Mouse (Mus musculus) adrenal gland, adult 10 weeks (tissue): Measurements from ENCODE around the gene Gm11938. TPM values are rescaled to one million over a fixed set of nuclear protein-coding genes. Genes with fewer than 3 reads are reported as not detected.

Experiments used
- polyA plus RNA-seq: library from polyadenylated mRNA; stranded (reverse); fragments of 350-450 nt; fragmentation: Illumina TruSeq; extraction: RNeasy Lipid Tissue Mini Kit (QIAGEN cat#74804); gene quantifications from one replicate; pipeline ENCODE4 v1.2.3, GENCODE M21; 2014; ENCODE audit warnings: low read depth, low replicate concordance

Gene Gm11938
- polyA plus RNA-seq = not detected

GRCm38 (mm10) chr11:99603208-99603607 is at the start of gene Gm11938:
Gm11938 (minus strand) TSS chr11:99603308.

GRCm38 (mm10) chr11:99650136-99650535 is 47.0 kb upstream of the Gm11938 start, which contains the start of gene Gm11555:
Gm11555 (minus strand) TSS chr11:99650236.

GRCm38 (mm10) chr11:99643635-99644139 is 40.6 kb upstream of the Gm11938 start, which contains the start of gene Krtap4-7:
Krtap4-7 (minus strand) TSS chr11:99644089.

GRCm38 (mm10) chr11:99634653-99635134 is 31.6 kb upstream of the Gm11938 start, which contains the start of gene Krtap4-2:
Krtap4-2 (minus strand) TSS chr11:99635084.

GRCm38 (mm10) chr11:99628138-99628537 is 25.0 kb upstream of the Gm11938 start, which contains the start of gene Krtap4-1:
Krtap4-1 (minus strand) TSS chr11:99628238.

GRCm38 (mm10) chr11:99620335-99620734 is 17.2 kb upstream of the Gm11938 start, which contains the start of gene Gm11562:
Gm11562 (minus strand) TSS chr11:99620435.

GRCm38 (mm10) chr11:99614796-99615363 is 11.8 kb upstream of the Gm11938 start, which contains the start of gene Krtap2-4:
Krtap2-4 (minus strand) TSS chr11:99614846.

GRCm38 (mm10) chr11:99610089-99610488 is 7.0 kb upstream of the Gm11938 start, which contains the start of gene Gm11937:
Gm11937 (minus strand) TSS chr11:99610189.

GRCm38 (mm10) chr11:99597742-99598141 is 5.4 kb downstream of the Gm11938 start, which contains the start of gene Krtap9-3:
Krtap9-3 (minus strand) TSS chr11:99598105.

GRCm38 (mm10) chr11:99590981-99591380 is 12.1 kb downstream of the Gm11938 start, which contains the start of gene Krtap1-3:
Krtap1-3 (minus strand) TSS chr11:99591339.

GRCm38 (mm10) chr11:99583245-99583704 is 19.8 kb downstream of the Gm11938 start, which contains the start of gene Krtap1-4:
Krtap1-4 (minus strand) TSS chr11:99583654.

GRCm38 (mm10) chr11:99580636-99581035 is 22.5 kb downstream of the Gm11938 start, which contains the start of gene Krtap1-5:
Krtap1-5 (minus strand) TSS chr11:99581016.

GRCm38 (mm10) chr11:99566530-99566929 is 36.6 kb downstream of the Gm11938 start, which contains the start of gene Krtap3-1:
Krtap3-1 (minus strand) TSS chr11:99566630.

GRCm38 (mm10) chr11:99559366-99559765 is 43.7 kb downstream of the Gm11938 start, which contains the start of gene Gm11939:
Gm11939 (minus strand) TSS chr11:99559466.

GRCm38 (mm10) chr11:99556753-99557152 is 46.4 kb downstream of the Gm11938 start, which contains the start of gene Krtap3-2:
Krtap3-2 (minus strand) TSS chr11:99556853.

Other genes starting within 250 kb of the Gm11938 start
- gene Krt28, start 228.4 kb downstream of the Gm11938 start, polyA plus RNA-seq = not detected
- 14.8 TPM for gene Krt10, start 213.9 kb downstream of the Gm11938 start, polyA plus RNA-seq
- not detected for gene Krt12, start 181.0 kb downstream of the Gm11938 start, polyA plus RNA-seq
- gene Krt20, start 165.2 kb downstream of the Gm11938 start, polyA plus RNA-seq = not detected
- not detected for gene Krt23, start 110.2 kb downstream of the Gm11938 start, polyA plus RNA-seq
- gene Krt39, start 82.0 kb downstream of the Gm11938 start, polyA plus RNA-seq = not detected
- not detected for gene Krt40, start 60.1 kb downstream of the Gm11938 start, polyA plus RNA-seq
- gene Krtap3-3, start 52.4 kb downstream of the Gm11938 start, polyA plus RNA-seq = not detected
- not detected for gene Krtap3-2, start 46.5 kb downstream of the Gm11938 start, polyA plus RNA-seq
- not detected for gene Gm11939, start 43.8 kb downstream of the Gm11938 start, polyA plus RNA-seq
- not detected for gene Krtap3-1, start 36.7 kb downstream of the Gm11938 start, polyA plus RNA-seq
- gene Krtap1-5, start 22.3 kb downstream of the Gm11938 start, polyA plus RNA-seq = not detected
- not detected for gene Krtap1-4, start 19.7 kb downstream of the Gm11938 start, polyA plus RNA-seq
- gene Krtap1-3, start 12.0 kb downstream of the Gm11938 start, polyA plus RNA-seq = not detected
- gene Krtap9-3, start 5.2 kb downstream of the Gm11938 start, polyA plus RNA-seq = not detected
- not detected for gene Gm11937, start 6.9 kb upstream of the Gm11938 start, polyA plus RNA-seq
- not detected for gene Krtap2-4, start 11.5 kb upstream of the Gm11938 start, polyA plus RNA-seq
- not detected for gene Gm11562, start 17.1 kb upstream of the Gm11938 start, polyA plus RNA-seq
- gene Krtap4-1, start 24.9 kb upstream of the Gm11938 start, polyA plus RNA-seq = not detected
- gene Krtap4-2, start 31.8 kb upstream of the Gm11938 start, polyA plus RNA-seq = not detected
- gene Krtap4-7, start 40.8 kb upstream of the Gm11938 start, polyA plus RNA-seq = not detected
- gene Gm11555, start 46.9 kb upstream of the Gm11938 start, polyA plus RNA-seq = not detected
- not detected for gene Gm11563, start 55.7 kb upstream of the Gm11938 start, polyA plus RNA-seq
- gene Krtap4-6, start 62.7 kb upstream of the Gm11938 start, polyA plus RNA-seq = not detected
- not detected for gene Gm14190, start 87.4 kb upstream of the Gm11938 start, polyA plus RNA-seq
- gene Gm14180, start 131.0 kb upstream of the Gm11938 start, polyA plus RNA-seq = not detected
- gene Gm11595, start 169.6 kb upstream of the Gm11938 start, polyA plus RNA-seq = not detected
- gene Krtap4-8, start 177.4 kb upstream of the Gm11938 start, polyA plus RNA-seq = not detected
- gene Krtap4-9, start 181.9 kb upstream of the Gm11938 start, polyA plus RNA-seq = not detected
- not detected for gene Gm11596, start 190.2 kb upstream of the Gm11938 start, polyA plus RNA-seq
- gene Gm11569, start 195.6 kb upstream of the Gm11938 start, polyA plus RNA-seq = not detected
- gene Gm11554, start 201.1 kb upstream of the Gm11938 start, polyA plus RNA-seq = not detected
- not detected for gene Krtap4-13, start 206.6 kb upstream of the Gm11938 start, polyA plus RNA-seq
- gene Gm11564, start 212.4 kb upstream of the Gm11938 start, polyA plus RNA-seq = not detected
- not detected for gene 2300003K06Rik, start 234.8 kb upstream of the Gm11938 start, polyA plus RNA-seq
- not detected for gene Krtap4-16, start 248.3 kb upstream of the Gm11938 start, polyA plus RNA-seq